Mouse (Mus musculus) small intestine, adult 2 months (tissue): ENCODE data around the gene Ttc33.

ENCODE experiments used
- CTCF ChIP-seq: fragments of 200-500 bp; IDR thresholded peaks from 2 replicates; pipeline ENCODE4 v1.5.1; 2012; ENCODE audit warnings: low read depth, mild to moderate bottlenecking, control low read depth, inconsistent platforms, low read length, moderate library complexity, mixed read lengths; ENCODE audit not compliant: insufficient replicate concordance, insufficient read length; ENCODE audit errors: extremely low read depth
- POLR2A ChIP-seq: fragments of 200-500 bp; IDR thresholded peaks from 2 replicates; pipeline ENCODE4 v1.6.1; 2012; ENCODE audit warnings: low read depth, mild to moderate bottlenecking, control low read depth, inconsistent platforms, low read length, moderate library complexity

- TF ChIP-seq POLR2A (no peak), CTCF (no peak)
These were observed 35.2 kb downstream of the Ttc33 start for GRCm38 (mm10) chr15:5220491-5220890.
